Mouse (Mus musculus) heart, adult 2 months (tissue): ENCODE measurements at regions not wholly inside any gene's neighbourhood (a gene's known extent, or its start where the extent isn't known, plus 50 kb on each side); places are given as distances from the start of the nearest gene placed in this dataset.

Experiments used
- CTCF ChIP-seq: fragments of 200-600 bp; IDR thresholded peaks from 2 replicates; pipeline ENCODE4 v1.8.1; 2022; ENCODE audit warnings: antibody characterized with exemption, mild to moderate bottlenecking, moderate library complexity
- POLR2A ChIP-seq: fragments of 200-500 bp; IDR thresholded peaks from 2 replicates; pipeline ENCODE4 v1.6.1; 2011; ENCODE audit warnings: mild to moderate bottlenecking, low read depth, low read length, control low read depth; ENCODE audit not compliant: insufficient read depth

GRCm38 (mm10) chr1:88877441-88877840, 175.4 kb upstream of the Arl4c start:
- TF ChIP-seq POLR2A (no peak), CTCF (no peak)
